Mouse (Mus musculus): ENCODE measurements around the gene Gm49776. TPM values are rescaled to one million over a fixed set of nuclear protein-coding genes. Genes with fewer than 3 reads are reported as not detected.

The Gm49776 gene
- polyA plus RNA-seq, 1 experiment from 2014 or later, result 2.3 TPM

- 84% methylated on average over 9 of the region's 9 CpGs for WGBS
- no peaks in the 10 kb centered on the region for H3K27me3 ChIP-seq
- no peak overlapping the region for H3K4me2 ChIP-seq (replicated peaks)
- H3K9ac ChIP-seq, result no peak overlapping the region
- no peak overlapping the region for H3K27ac ChIP-seq
- H3K36me3 ChIP-seq, result peaks cover 26% of the 10 kb centered on the region
- H3K9me3 ChIP-seq, result no peaks in the 10 kb centered on the region
- ATAC-seq (ENCODE audit: insufficient number of reproducible peaks, insufficient read depth, low FRiP score, low TSS enrichment), result no peak
- peaks cover 16% of the 10 kb centered on the region for H3K4me1 ChIP-seq
- H3K4me3 ChIP-seq, result no peak overlapping the region
Observed at GRCm38 (mm10) chr16:18218580-18218996, 39.5 kb downstream of the Gm49776 start.

- H3K9ac ChIP-seq, result no peak within 1 kb of the TSS
- 84% methylated on average over 4 of the region's 4 CpGs for WGBS
- no peaks in the 10 kb centered on the region for H3K9me3 ChIP-seq
- peaks cover 16% of the 10 kb centered on the region for H3K36me3 ChIP-seq
- H3K4me2 ChIP-seq (replicated peaks), result no peak within 1 kb of the TSS
- ATAC-seq (ENCODE audit: insufficient number of reproducible peaks, insufficient read depth, low FRiP score, low TSS enrichment), result no peak
- H3K4me1 ChIP-seq, result peaks cover 23% of the 10 kb centered on the region
- H3K27ac ChIP-seq, result no peak within 1 kb of the TSS
- no peak within 1 kb of the TSS for H3K4me3 ChIP-seq
- no peaks in the 10 kb centered on the region for H3K27me3 ChIP-seq
Observed at GRCm38 (mm10) chr16:18217579-18217978, 40.5 kb downstream of the Gm49776 start, which contains the start of gene Ccdc188. TSS of gene Ccdc188 (plus strand) at chr16:18217879.

GRCm38 (mm10) chr16:18214858-18215257 is 43.3 kb downstream of the Gm49776 start:
- H3K9ac ChIP-seq, result no peak overlapping the region

GRCm38 (mm10) chr16:18213689-18214088 is 44.4 kb downstream of the Gm49776 start:
- peak; percentile 79 for ATAC-seq (ENCODE audit: insufficient number of reproducible peaks, insufficient read depth, low FRiP score, low TSS enrichment)
- H3K4me1 ChIP-seq, result peaks cover 13% of the 10 kb centered on the region
- H3K4me3 ChIP-seq, result no peak overlapping the region
- no peaks in the 10 kb centered on the region for H3K9me3 ChIP-seq
- 36% methylated on average over 6 of the region's 6 CpGs for WGBS
- no peaks in the 10 kb centered on the region for H3K36me3 ChIP-seq
- H3K4me2 ChIP-seq (replicated peaks), result peak overlapping the region; percentile 3; the same call in 1 of the 2 replicates
- no peak overlapping the region for H3K9ac ChIP-seq
- 0 out of 2 replicates have a peak overlapping the region, but pooled peaks have one; percentile 36 for H3K27ac ChIP-seq
- no peaks in the 10 kb centered on the region for H3K27me3 ChIP-seq

More at GRCm38 (mm10) chr16:18214858-18215257, 43.3 kb downstream of the Gm49776 start:
- ATAC-seq (ENCODE audit: insufficient number of reproducible peaks, insufficient read depth, low FRiP score, low TSS enrichment), result no peak
- Histone ChIP-seq H3K4me2 (replicated peaks) (no peak overlapping the region), H3K27ac (no peak overlapping the region), H3K27me3 (no peaks in the 10 kb centered on the region), H3K4me1 (peaks cover 15% of the 10 kb centered on the region), H3K9me3 (no peaks in the 10 kb centered on the region), H3K36me3 (no peaks in the 10 kb centered on the region), H3K4me3 (no peak overlapping the region)
- 82% methylated on average over 7 of the region's 7 CpGs for WGBS

- Histone ChIP-seq H3K36me3 (no peaks in the 10 kb centered on the region), H3K9ac (no peak overlapping the region), H3K4me2 (replicated peaks) (no peak overlapping the region), H3K4me3 (no peak overlapping the region), H3K27me3 (no peaks in the 10 kb centered on the region), H3K27ac (no peak overlapping the region), H3K9me3 (no peaks in the 10 kb centered on the region), H3K4me1 (peaks cover 13% of the 10 kb centered on the region)
- ATAC-seq (ENCODE audit: insufficient number of reproducible peaks, insufficient read depth, low FRiP score, low TSS enrichment), result 0 out of 2 replicates have a peak, but pooled peaks have one; percentile 29
- 41% methylated on average over 10 of the region's 10 CpGs for WGBS
Observed at GRCm38 (mm10) chr16:18211417-18212171, 46.5 kb downstream of the Gm49776 start.

- Histone ChIP-seq H3K4me2 (replicated peaks) (no peak overlapping the region), H3K4me1 (peaks cover 13% of the 10 kb centered on the region), H3K4me3 (no peak overlapping the region), H3K27ac (no peak overlapping the region), H3K36me3 (no peaks in the 10 kb centered on the region), H3K9me3 (no peaks in the 10 kb centered on the region), H3K27me3 (no peaks in the 10 kb centered on the region), H3K9ac (no peak overlapping the region)
- WGBS, result 23% methylated on average over 8 of the region's 8 CpGs
- ATAC-seq (ENCODE audit: insufficient number of reproducible peaks, insufficient read depth, low FRiP score, low TSS enrichment), result no peak
Observed at GRCm38 (mm10) chr16:18210701-18211416, 47.3 kb downstream of the Gm49776 start.

- Histone ChIP-seq H3K4me3 (no peak overlapping the region), H3K9ac (no peak overlapping the region), H3K4me2 (replicated peaks) (no peak overlapping the region), H3K27me3 (0 out of 2 replicates have a peak, but pooled peaks cover 2% of the 10 kb centered on the region), H3K4me1 (peaks cover 7% of the 10 kb centered on the region), H3K36me3 (no peaks in the 10 kb centered on the region), H3K27ac (no peak overlapping the region), H3K9me3 (no peaks in the 10 kb centered on the region)
- ATAC-seq (ENCODE audit: insufficient number of reproducible peaks, insufficient read depth, low FRiP score, low TSS enrichment), result no peak
- WGBS, result 46% methylated on average over 7 of the region's 7 CpGs
Observed at GRCm38 (mm10) chr16:18203430-18204091, 54.6 kb downstream of the Gm49776 start.

GRCm38 (mm10) chr16:18202061-18202460 is 56.1 kb downstream of the Gm49776 start:
- WGBS, result 81% methylated on average over 1 of the region's 1 CpGs
- no peak overlapping the region for H3K9ac ChIP-seq
- 0 out of 2 replicates have a peak, but pooled peaks cover 2% of the 10 kb centered on the region for H3K27me3 ChIP-seq
- no peak overlapping the region for H3K4me3 ChIP-seq
- H3K9me3 ChIP-seq, result no peaks in the 10 kb centered on the region
- no peak overlapping the region for H3K27ac ChIP-seq
- no peak for ATAC-seq (ENCODE audit: insufficient number of reproducible peaks, insufficient read depth, low FRiP score, low TSS enrichment)
- no peaks in the 10 kb centered on the region for H3K36me3 ChIP-seq
- no peak overlapping the region for H3K4me2 ChIP-seq (replicated peaks)
- peaks cover 7% of the 10 kb centered on the region for H3K4me1 ChIP-seq

GRCm38 (mm10) chr16:18201620-18202019 is 56.5 kb downstream of the Gm49776 start:
- 17% methylated on average over 1 of the region's 1 CpGs for WGBS
- Histone ChIP-seq H3K9ac (no peak overlapping the region), H3K27ac (no peak overlapping the region), H3K4me1 (peaks cover 7% of the 10 kb centered on the region), H3K36me3 (no peaks in the 10 kb centered on the region), H3K4me2 (replicated peaks) (no peak overlapping the region), H3K27me3 (0 out of 2 replicates have a peak, but pooled peaks cover 2% of the 10 kb centered on the region), H3K4me3 (no peak overlapping the region), H3K9me3 (no peaks in the 10 kb centered on the region)
- ATAC-seq (ENCODE audit: insufficient number of reproducible peaks, insufficient read depth, low FRiP score, low TSS enrichment), result no peak

- H3K4me1 ChIP-seq, result peaks cover 7% of the 10 kb centered on the region
- no peak overlapping the region for H3K27ac ChIP-seq
- WGBS, result 78% methylated on average over 2 of the region's 2 CpGs
Observed at GRCm38 (mm10) chr16:18200062-18200461, 58.1 kb downstream of the Gm49776 start.

GRCm38 (mm10) chr16:18198365-18199098 is 59.6 kb downstream of the Gm49776 start:
- no peak overlapping the region for H3K4me2 ChIP-seq (replicated peaks)
- ATAC-seq (ENCODE audit: insufficient number of reproducible peaks, insufficient read depth, low FRiP score, low TSS enrichment), result no peak
- 82% methylated on average over 10 of the region's 10 CpGs for WGBS

More at GRCm38 (mm10) chr16:18200062-18200461, 58.1 kb downstream of the Gm49776 start:
- no peak overlapping the region for H3K4me3 ChIP-seq
- no peak overlapping the region for H3K9ac ChIP-seq
- 0 out of 2 replicates have a peak, but pooled peaks cover 2% of the 10 kb centered on the region for H3K27me3 ChIP-seq
- no peaks in the 10 kb centered on the region for H3K9me3 ChIP-seq
- no peak for ATAC-seq (ENCODE audit: insufficient number of reproducible peaks, insufficient read depth, low FRiP score, low TSS enrichment)
- H3K4me2 ChIP-seq (replicated peaks), result no peak overlapping the region
- no peaks in the 10 kb centered on the region for H3K36me3 ChIP-seq

More at GRCm38 (mm10) chr16:18198365-18199098, 59.6 kb downstream of the Gm49776 start:
- Histone ChIP-seq H3K4me1 (peaks cover 7% of the 10 kb centered on the region), H3K27me3 (0 out of 2 replicates have a peak, but pooled peaks cover 2% of the 10 kb centered on the region), H3K27ac (no peak overlapping the region), H3K4me3 (no peak overlapping the region), H3K9ac (no peak overlapping the region), H3K9me3 (no peaks in the 10 kb centered on the region), H3K36me3 (no peaks in the 10 kb centered on the region)
